Mouse (Mus musculus): ENCODE measurements around the gene Cyb561. TPM values are rescaled to one million over a fixed set of nuclear protein-coding genes. Genes with fewer than 3 reads are reported as not detected.

The Cyb561 gene
- total RNA-seq, 2 experiments from 2014 or later = 47.8 to 50.0 TPM

- DNase-seq = no peak
Measured at GRCm38 (mm10) chr11:105920836-105921235, 32.3 kb downstream of the Cyb561 start.

DNA sequence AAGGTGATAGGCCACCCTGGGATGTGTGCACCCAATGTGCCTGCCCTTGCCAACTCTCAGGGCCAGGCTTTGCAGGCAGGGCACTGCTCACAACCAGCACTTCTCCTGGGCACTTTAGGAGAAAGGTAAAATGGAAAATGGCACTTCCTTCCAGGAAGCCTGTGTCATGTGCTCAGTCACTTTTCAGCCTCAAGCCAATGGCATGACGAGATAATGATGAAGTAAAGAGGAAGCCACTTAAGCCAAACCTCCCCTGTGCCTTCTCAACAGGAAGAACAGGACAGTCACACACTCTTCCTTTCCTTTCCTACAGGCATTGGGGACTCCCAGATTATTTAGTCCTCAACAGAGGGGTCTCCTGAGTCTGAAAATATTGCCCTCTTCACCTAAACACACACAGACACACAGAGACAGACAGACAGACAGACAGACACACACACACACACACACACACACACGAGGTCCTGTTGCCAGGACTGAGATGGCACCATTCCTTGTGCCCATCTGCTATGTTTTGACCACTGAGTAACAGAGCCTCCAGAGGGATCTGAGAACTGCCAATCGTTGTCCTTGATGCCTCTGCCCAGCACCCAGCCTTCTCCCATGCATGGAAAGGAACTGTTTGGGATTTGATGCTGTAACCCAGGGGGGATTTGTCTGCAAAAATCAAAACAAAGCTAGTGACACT lies 32.9 kb downstream of the Cyb561 start:
- DNase-seq = no peak

- peak in 1 of 2 experiments; percentile 26 for DNase-seq
Measured at GRCm38 (mm10) chr11:105913580-105913979, 39.6 kb downstream of the Cyb561 start.

DNA sequence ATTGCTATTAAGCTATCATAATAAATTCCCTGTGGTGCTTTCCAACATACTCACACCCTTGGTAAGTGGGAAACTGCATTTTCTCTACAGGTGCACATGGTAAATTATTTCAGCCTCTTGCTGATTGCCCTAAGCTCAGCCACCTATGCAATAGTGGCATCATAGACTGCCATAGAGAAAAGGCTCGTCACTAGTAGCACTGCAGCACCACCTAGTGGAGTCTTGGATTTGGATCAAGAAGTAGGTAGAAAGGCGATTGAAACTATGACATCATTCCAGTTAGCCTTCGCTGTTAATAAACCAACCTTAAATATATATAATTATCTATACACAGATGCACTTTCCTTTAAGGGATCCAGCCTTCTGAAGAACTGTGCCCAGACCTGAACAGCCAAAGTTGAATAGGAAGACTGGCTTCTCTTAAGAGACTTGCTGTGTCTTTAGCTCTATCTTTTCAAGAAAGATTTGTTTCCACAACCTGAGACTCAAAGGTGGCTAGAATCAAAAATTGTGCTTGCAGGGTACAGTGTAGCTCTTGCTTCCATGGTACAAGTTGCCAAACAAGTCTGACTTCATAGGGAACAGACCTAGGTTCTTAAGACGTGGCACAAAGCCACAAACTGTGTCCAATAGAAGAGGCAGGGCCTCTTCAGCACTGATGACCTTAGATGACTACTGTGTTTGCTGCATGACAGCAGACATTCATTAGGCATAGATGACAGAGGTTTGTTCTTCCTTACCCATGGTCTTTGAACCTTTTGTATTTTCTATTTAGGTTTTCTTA lies 41.4 kb downstream of the Cyb561 start:
- DNase-seq = peak; percentile 53 to 63

DNA sequence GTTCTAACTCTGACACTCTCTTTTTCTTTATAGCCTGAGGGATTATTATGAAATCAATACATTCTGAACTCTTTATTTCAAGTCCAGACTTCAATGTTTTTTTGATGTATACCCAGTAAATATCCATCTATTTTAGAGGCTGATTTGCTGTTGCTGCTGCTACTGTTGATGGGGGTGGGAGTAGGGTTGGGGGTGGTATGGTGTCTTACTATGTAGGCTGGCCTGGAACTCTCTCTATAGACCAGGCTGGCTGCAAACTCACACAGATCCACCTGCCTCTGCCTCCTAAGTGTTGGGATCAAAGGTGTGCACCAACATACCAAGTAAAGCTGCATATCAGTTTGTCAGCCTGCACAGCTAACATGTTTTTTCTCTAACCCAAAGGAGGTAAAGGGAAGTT lies 42.0 kb downstream of the Cyb561 start:
- DNase-seq = no peak

DNA sequence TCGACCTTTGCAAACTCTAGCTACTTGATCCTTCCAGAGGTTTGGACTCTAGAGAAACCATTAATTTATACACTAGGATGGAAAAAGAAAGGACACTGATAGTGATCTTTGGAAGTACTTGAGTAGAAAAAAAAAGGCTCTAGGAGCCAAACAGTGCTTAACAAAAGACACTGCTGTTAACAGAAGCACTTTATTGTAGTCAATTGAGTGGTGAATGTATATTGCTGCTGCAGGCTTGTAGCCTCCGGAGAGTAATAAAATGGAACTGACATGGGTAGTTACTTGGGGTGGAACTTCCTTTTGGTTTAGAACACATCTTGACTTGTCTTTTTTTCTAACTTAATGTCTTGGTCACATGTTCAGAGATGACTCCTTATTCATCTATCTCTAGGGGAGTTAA lies 43.5 kb downstream of the Cyb561 start:
- no peak for DNase-seq

DNA sequence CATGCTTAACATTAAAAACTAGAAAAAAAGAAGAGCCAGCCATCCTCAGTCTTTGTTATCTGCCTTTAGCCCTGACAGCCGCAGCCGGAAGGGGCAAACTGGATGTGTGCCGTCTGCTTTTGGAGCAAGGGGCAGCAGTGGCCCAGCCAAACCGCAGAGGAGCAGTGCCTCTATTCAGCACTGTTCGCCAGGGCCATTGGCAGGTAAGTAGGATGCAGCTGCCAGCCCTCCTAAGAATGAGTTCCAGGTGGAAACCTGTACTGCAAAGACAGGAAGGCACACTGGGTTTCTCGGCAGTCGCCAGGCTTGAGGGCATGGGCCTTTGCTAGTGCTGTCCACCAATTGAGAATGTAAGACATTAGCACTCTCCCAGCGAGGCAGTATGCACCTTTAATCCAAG lies 44.2 kb downstream of the Cyb561 start:
- DNase-seq = no peak

DNA sequence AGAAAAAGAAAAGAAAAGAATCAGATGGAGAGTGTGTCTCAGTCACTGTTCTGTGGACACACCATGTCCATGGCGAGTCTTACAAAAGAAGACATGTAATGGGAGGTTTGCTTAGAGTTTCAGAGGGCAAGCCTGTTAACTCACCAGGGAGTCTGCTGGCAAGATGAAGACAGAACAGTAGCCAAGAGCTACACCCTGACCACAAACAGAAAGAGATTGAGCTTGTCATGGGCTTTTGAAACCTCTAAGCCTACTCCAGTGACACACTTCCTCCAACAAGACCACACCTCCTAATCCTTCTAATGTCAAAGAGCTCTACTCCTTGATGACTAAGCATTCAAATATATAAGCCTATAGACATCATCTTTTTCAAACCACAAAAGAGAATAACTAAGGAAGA lies 45.8 kb downstream of the Cyb561 start:
- no peak for DNase-seq

DNA sequence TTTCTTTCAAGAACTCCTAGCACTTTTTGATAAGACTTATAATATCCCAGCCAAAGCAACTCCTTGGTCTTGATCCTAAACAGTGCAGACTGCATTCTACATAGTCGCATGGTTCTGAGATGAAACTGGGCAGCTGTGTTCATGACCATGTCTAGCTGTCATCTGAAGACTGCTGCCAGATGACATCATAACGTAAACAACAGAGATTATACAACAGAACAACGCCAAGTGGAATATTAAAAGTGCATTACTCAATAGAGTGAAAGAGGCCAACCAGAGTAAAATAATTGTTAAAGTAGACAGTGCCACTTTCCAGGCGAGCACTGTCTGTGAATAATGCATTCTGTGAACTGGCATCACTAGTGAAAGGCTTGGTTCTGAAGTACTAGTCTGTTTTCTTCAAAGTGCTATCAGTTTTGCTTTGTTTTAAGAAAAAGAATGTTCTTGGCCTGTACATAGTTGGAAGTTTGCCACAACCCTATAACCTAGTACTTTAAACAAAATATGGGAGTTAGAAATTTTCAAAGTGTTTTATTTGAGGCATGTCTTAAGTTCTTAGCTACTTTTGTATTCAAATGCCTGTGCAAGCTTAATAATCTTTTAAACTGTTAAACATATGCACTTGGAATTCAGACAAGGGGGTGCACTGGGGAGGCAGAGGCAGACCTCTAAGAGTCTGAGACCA lies 47.5 kb downstream of the Cyb561 start:
- DNase-seq = no peak

- no peak for DNase-seq
Measured at GRCm38 (mm10) chr11:105902956-105903355, 50.2 kb downstream of the Cyb561 start.

GRCm38 (mm10) chr11:105901501-105901900 lies 51.6 kb downstream of the Cyb561 start:
- DNase-seq = no peak

GRCm38 (mm10) chr11:105899151-105899550 lies 54.0 kb downstream of the Cyb561 start:
- DNase-seq = no peak

GRCm38 (mm10) chr11:105887281-105887680 lies 65.9 kb downstream of the Cyb561 start:
- DNase-seq = no peak

DNA sequence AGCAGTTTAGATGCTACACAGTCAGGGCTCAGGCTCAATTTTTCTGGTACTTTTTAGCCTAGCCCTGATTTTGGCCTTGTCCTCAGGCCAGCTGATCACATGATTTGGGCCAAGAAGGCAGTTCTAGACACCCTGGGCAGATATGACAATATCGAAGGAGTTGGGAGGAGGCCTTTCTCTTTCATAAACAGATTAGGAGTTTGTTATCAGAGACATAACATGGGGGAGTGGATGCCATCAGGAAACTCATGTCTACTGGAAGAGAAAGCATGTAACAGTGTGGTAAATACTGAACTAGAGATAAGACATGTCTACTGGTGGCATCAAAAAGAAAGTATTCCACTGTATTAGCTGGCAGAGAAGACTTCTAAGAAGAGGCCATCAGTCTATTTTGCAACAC lies 67.6 kb downstream of the Cyb561 start:
- no peak for DNase-seq

Other genes starting within 250 kb of the Cyb561 start
- gene Ace, start 14.6 kb upstream of the Cyb561 start, total RNA-seq (2021) = 1 to 10 TPM; 5.0 to 8.1 TPM
- gene Ace3, start 41.3 kb upstream of the Cyb561 start, total RNA-seq (2021) = not detected
- gene Kcnh6, start 54.8 kb upstream of the Cyb561 start, total RNA-seq (2021) = 1 to 10 TPM in 1 of 2 experiments, under 1 TPM in 1; 0.99 to 1.0 TPM
- gene Dcaf7, start 83.5 kb upstream of the Cyb561 start, total RNA-seq (2021) = 100 to 1,000 TPM; 137 to 141 TPM
- gene Taco1, start 112.7 kb upstream of the Cyb561 start, total RNA-seq (2021) = 10 to 100 TPM; 19.7 to 20.1 TPM
- 10 to 100 TPM; 29.3 to 33.8 TPM for gene Map3k3, start 131.3 kb upstream of the Cyb561 start, total RNA-seq (2021)
- 1 to 10 TPM in 1 of 2 experiments, not detected in 1; 2.2 TPM for gene Gm10840, start 207.5 kb upstream of the Cyb561 start, total RNA-seq (2021)
- 100 to 1,000 TPM; 138 to 144 TPM for gene Limd2, start 207.5 kb upstream of the Cyb561 start, total RNA-seq (2021)
- 10 to 100 TPM; 27.5 to 29.9 TPM for gene Strada, start 248.8 kb upstream of the Cyb561 start, total RNA-seq (2021)

Measured in layer of hippocampus, postnatal 36 days (tissue).